Mouse (Mus musculus) hindbrain, embryonic 11.5 days (tissue): ENCODE measurements around the gene Pde1c. TPM values are rescaled to one million over a fixed set of nuclear protein-coding genes. Genes with fewer than 3 reads are reported as not detected.

Experiments
- ATAC-seq: fragments of 200-750 bp; cut with Nextera tagmentation; 2 replicates; pipeline ENCODE4 v1.8.0; 2017; ENCODE audit warnings: mild to moderate bottlenecking, moderate TSS enrichment, moderate library complexity; ENCODE audit not compliant: low FRiP score
- DNase-seq: peaks from one replicate; pipeline ENCODE4 v3.0.0-alpha.2; 2015; ENCODE audit warnings: low spot score
- H3K27ac ChIP-seq: fragments of 300-500 bp; sonication (generic); 2 replicates; pipeline ENCODE4 v1.5.1; 2014; ENCODE audit warnings: mild to moderate bottlenecking, low read depth, low read length
- H3K27me3 ChIP-seq: fragments of 300-500 bp; sonication (generic); 2 replicates; pipeline ENCODE4 v1.6.1; 2014; ENCODE audit warnings: mild to moderate bottlenecking, low read length, moderate library complexity, mixed read lengths; ENCODE audit not compliant: control insufficient read depth, insufficient read depth
- H3K36me3 ChIP-seq: fragments of 300-500 bp; sonication (generic); 2 replicates; pipeline ENCODE4 v1.6.1; 2014; ENCODE audit warnings: mild to moderate bottlenecking, low read length, moderate library complexity, mixed read lengths; ENCODE audit not compliant: control insufficient read depth, insufficient read depth
- H3K4me1 ChIP-seq: fragments of 300-500 bp; sonication (generic); replicated peaks from 2 replicates; pipeline ENCODE4 v1.6.1; 2014; ENCODE audit warnings: low read length, mixed read lengths; ENCODE audit not compliant: control insufficient read depth, insufficient read depth
- H3K4me2 ChIP-seq: fragments of 300-500 bp; sonication (generic); replicated peaks from 2 replicates; pipeline ENCODE4 v1.6.1; 2014; ENCODE audit warnings: mild to moderate bottlenecking, low read depth, low read length
- H3K4me3 ChIP-seq: fragments of 300-500 bp; sonication (generic); 2 replicates; pipeline ENCODE4 v1.5.1; 2014; ENCODE audit warnings: low read depth, low read length
- H3K9ac ChIP-seq: fragments of 300-500 bp; sonication (generic); 2 replicates; pipeline ENCODE4 v1.6.1; 2014; ENCODE audit warnings: low read depth, low read length
- H3K9me3 ChIP-seq: fragments of 300-500 bp; sonication (generic); 2 replicates; pipeline ENCODE4 v1.6.1; 2016; ENCODE audit warnings: low read length; ENCODE audit not compliant: control insufficient read depth
- WGBS: fragments of 180-500 bp; shearing (Covaris S2); extraction: QIAGEN DNeasy Blood & Tissue Kit; methylation state at CpG from one replicate; pipeline ENCODE4 v1.1.7; 2014; 5-methylcytosine and 5-hydroxymethylcytosine counted together
- polyA plus RNA-seq: library from polyadenylated mRNA; unstranded; fragments of >200 nt; fragmentation: Nextera tagmentation; extraction: Ambion mirVana; gene quantifications from 2 replicates; pipeline ENCODE4 v1.2.1, GENCODE M21; 2014

The Pde1c gene
- polyA plus RNA-seq, 1 experiment from 2014 or later = 6.0 TPM

DNA sequence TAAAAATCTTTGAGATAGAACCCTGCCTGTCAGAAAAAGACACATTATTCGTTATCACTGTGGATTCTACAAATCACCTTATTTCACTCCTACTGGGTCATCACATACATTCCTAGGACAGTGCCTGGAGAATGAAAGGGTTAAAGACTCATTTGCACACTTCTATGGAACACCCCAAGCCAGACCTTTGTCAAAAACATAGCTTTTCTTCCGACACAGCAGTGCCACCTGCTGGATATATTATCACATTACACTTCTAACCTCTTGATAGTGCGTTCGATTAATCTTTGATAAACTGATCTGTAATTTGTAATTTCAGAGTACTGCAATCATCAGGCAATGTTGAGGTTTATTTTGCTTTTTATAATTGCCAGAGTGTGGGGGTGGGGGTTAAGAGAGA, 519.8 kb downstream of the Pde1c start:
- no peaks in the 10 kb centered on the region for H3K36me3 ChIP-seq
- H3K27ac ChIP-seq = no peak overlapping the region
- H3K27me3 ChIP-seq = no peaks in the 10 kb centered on the region
- H3K4me3 ChIP-seq = no peak overlapping the region
- H3K4me2 ChIP-seq = no peak overlapping the region
- DNase-seq (peak; percentile 77), ATAC-seq (peak; percentile 59; the same call in 1 of the 2 replicates)
- H3K9me3 ChIP-seq = no peaks in the 10 kb centered on the region
- H3K4me1 ChIP-seq = no peaks in the 10 kb centered on the region
- WGBS = 31% methylated on average over 4 of the region's 4 CpGs
- no peak overlapping the region for H3K9ac ChIP-seq

DNA sequence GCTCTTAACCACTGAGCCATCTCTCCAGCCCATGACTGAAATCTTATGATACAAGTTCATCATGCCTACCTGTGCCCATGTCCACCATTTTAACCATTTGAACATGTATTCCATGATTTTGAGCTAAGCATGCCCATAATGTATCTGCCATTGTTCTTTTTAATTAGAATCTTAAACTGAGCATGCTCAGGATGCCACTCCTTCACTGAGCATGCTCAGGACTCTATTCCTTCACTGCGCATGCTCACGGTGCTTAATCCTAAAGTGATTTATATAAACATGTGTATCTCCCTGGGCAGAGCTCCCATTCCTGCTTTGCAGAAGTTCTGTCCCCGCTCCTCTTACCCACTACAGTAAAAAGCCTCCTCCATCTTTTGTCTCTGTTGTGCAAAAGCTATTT, 520.3 kb downstream of the Pde1c start:
- Histone ChIP-seq H3K9ac (no peak overlapping the region), H3K4me2 (no peak overlapping the region), H3K9me3 (no peaks in the 10 kb centered on the region), H3K4me3 (no peak overlapping the region), H3K4me1 (no peaks in the 10 kb centered on the region), H3K27ac (no peak overlapping the region), H3K36me3 (no peaks in the 10 kb centered on the region), H3K27me3 (no peaks in the 10 kb centered on the region)
- ATAC-seq (no peak), DNase-seq (no peak)
- 95% methylated on average over 3 of the region's 3 CpGs for WGBS

DNA sequence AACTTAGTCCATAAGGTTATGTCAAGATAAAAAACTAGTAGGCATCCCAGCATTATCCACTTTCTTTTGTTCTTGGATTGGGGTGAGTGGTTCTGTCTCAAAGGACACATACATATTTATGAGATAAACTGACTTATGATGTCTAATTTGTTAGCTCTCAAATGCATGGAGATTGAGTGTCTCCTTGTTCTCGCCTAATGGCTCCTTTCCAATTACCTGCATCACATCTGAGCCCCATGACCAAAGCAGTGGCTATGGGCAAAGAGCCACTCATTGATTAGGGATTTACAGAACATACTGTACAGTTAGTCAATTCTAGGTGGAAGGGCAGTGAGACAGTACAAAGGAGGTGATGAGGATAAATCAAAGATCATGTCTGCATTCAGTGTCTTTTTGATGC, 524.2 kb downstream of the Pde1c start:
- Histone ChIP-seq H3K9me3 (no peaks in the 10 kb centered on the region), H3K27ac (peak overlapping the region; percentile 10; the same call in 1 of the 2 replicates), H3K27me3 (no peaks in the 10 kb centered on the region), H3K4me1 (no peaks in the 10 kb centered on the region), H3K36me3 (no peaks in the 10 kb centered on the region), H3K9ac (no peak overlapping the region), H3K4me3 (no peak overlapping the region), H3K4me2 (no peak overlapping the region)
- DNase-seq (peak; percentile 35), ATAC-seq (peak; percentile 91)
- 44% methylated on average over 1 of the region's 1 CpGs for WGBS

DNA sequence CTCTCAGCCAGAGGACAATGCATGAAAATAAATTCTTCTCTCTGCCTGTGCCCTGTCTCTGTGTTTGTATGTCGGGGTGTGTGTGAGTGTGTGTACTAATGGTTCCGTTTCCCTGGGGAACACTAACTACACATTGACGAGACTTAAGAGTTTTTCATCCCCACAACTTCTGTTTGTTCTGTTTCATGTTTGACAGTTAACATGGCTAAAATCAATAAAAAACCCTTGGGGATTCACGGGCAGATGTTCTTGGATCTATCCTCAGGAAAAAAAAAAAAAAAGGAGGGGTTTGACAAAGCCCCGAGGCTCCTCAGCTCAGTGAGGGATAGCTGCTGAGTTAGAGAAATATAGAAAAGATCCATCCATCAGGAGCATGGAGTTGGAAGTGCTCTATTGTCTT, 524.6 kb downstream of the Pde1c start:
- Histone ChIP-seq H3K4me2 (no peak overlapping the region), H3K4me3 (no peak overlapping the region), H3K4me1 (no peaks in the 10 kb centered on the region), H3K27ac (peak overlapping the region; percentile 12; the same call in 1 of the 2 replicates), H3K27me3 (no peaks in the 10 kb centered on the region), H3K9me3 (no peaks in the 10 kb centered on the region), H3K9ac (no peak overlapping the region), H3K36me3 (no peaks in the 10 kb centered on the region)
- ATAC-seq (peak; percentile 79), DNase-seq (peak; percentile 45)
- 45% methylated on average over 5 of the region's 5 CpGs for WGBS

DNA sequence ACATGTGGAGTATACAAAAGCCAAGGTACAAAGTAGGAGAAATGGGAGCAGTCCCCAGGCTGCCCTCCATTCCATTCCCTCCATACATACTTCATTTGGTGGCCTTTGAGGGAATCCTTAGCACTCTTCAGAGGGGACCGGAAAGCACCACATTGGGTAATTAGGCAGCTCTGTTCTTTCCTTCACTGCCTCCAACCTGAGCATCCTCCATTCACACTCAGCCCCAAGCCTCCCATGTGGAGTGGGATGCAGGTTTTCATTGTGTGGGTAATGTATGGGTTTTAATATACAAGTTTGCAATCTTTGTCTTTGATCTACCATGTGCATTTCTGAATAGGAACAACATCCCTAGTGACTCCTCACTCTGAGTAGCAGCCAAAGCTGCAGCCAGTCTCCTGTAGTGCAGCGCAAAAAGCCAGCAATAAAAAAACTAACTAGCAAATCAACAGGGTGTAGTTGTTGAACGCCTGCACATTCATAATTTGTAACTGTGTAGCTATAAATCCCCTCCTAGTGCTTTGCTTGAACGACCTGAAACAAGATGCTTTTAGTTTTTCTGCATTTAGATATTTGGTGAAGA, 529.3 kb downstream of the Pde1c start:
- H3K27ac ChIP-seq = no peak overlapping the region
- no peaks in the 10 kb centered on the region for H3K9me3 ChIP-seq
- no peak overlapping the region for H3K9ac ChIP-seq
- H3K4me1 ChIP-seq = no peaks in the 10 kb centered on the region
- no peak for DNase-seq
- no peak for ATAC-seq
- H3K4me2 ChIP-seq = no peak overlapping the region
- 79% methylated on average over 4 of the region's 4 CpGs for WGBS
- no peaks in the 10 kb centered on the region for H3K36me3 ChIP-seq
- no peaks in the 10 kb centered on the region for H3K27me3 ChIP-seq
- H3K4me3 ChIP-seq = no peak overlapping the region

DNA sequence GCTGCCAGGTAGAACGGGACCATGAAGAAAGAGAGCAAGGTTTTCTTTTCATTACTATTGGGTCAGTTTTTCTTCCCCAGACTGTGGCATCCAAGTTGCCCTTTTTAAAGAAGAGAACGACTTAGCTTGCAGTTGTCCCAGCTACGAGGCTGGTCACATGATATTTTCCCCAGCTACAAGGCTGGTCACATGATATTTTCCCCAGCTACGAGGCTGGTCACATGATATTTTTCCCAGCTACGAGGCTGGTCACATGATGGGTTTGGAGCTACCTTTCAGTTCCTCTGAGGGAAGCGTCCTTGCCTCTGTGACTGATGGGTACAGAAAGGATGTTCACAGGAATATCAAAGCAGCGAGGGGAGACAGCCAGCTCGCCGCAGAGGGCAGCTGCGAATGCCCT, 533.8 kb downstream of the Pde1c start:
- no peak overlapping the region for H3K9ac ChIP-seq
- no peaks in the 10 kb centered on the region for H3K4me1 ChIP-seq
- H3K9me3 ChIP-seq = no peaks in the 10 kb centered on the region
- no peak for DNase-seq
- no peak overlapping the region for H3K4me2 ChIP-seq
- H3K36me3 ChIP-seq = no peaks in the 10 kb centered on the region
- H3K27me3 ChIP-seq = no peaks in the 10 kb centered on the region
- H3K4me3 ChIP-seq = no peak overlapping the region
- WGBS = 82% methylated on average over 10 of the region's 10 CpGs
- no peak overlapping the region for H3K27ac ChIP-seq
- no peak for ATAC-seq

DNA sequence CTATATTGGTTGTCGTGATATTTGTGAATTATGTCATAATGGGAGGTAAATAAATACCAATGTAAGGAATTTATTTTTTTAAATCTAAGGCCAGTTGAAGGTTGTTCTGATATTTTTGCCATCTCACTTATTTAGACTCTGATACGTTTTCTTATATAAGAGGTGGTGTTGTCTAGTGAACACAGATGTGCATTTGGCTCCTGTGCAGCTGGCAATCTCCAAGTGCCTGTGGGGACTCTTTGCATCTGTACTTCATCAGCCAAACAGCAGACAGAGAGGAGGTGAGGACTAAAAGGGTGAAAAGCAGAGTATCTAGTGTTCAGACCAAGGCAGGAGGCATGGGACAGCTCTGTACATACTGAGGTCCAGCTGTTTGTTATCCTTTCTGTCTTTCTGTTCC, 536.7 kb downstream of the Pde1c start:
- Histone ChIP-seq H3K27ac (no peak overlapping the region), H3K36me3 (no peaks in the 10 kb centered on the region), H3K4me3 (no peak overlapping the region), H3K27me3 (no peaks in the 10 kb centered on the region), H3K4me1 (no peaks in the 10 kb centered on the region), H3K9me3 (no peaks in the 10 kb centered on the region), H3K9ac (no peak overlapping the region), H3K4me2 (no peak overlapping the region)
- 73% methylated on average over 2 of the region's 2 CpGs for WGBS
- ATAC-seq (no peak), DNase-seq (no peak)

DNA sequence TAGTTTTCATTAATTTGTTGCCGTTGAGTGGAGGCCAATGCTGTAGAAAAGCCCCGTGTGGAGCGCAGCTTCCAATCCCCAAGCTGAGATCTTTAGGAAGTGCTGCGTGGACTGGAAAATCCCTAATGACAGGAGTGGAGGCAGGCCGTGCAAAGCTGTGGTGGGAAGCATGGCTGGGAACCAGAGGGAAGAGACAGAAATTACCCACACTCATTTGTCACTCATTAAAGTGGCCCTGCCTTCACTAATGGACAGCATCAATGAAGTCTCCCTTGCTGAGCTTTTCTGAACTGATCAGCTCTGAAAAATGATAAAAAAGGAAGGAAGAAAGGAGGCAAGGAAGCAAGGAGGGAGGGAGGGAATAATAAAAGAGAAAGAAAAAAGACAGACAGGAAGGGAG, 538.9 kb downstream of the Pde1c start:
- Histone ChIP-seq H3K4me3 (no peak overlapping the region), H3K27ac (no peak overlapping the region), H3K4me1 (no peaks in the 10 kb centered on the region), H3K9ac (no peak overlapping the region), H3K36me3 (no peaks in the 10 kb centered on the region), H3K4me2 (no peak overlapping the region), H3K9me3 (no peaks in the 10 kb centered on the region), H3K27me3 (no peaks in the 10 kb centered on the region)
- no peak for DNase-seq
- no peak for ATAC-seq
- 52% methylated on average over 5 of the region's 5 CpGs for WGBS

DNA sequence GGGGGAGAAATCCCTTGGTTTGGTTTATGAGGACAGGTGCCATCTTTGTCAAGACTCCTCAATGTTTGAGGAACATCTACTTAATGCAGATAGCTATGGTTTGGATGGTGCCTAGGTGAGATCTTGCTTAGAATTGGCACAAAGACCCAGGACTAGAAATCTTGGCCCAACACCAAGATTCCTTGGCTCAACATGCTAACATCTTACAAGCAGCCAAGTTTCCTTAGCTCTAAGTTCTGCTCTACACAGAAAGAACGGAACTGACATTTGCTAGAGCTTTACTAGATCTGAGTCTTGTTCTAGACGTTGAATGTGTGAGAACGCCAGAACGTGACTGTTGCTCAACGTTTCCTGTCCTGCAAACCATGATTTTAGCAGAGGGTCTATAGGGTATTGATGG, 540.9 kb downstream of the Pde1c start:
- no peaks in the 10 kb centered on the region for H3K9me3 ChIP-seq
- DNase-seq = no peak
- no peaks in the 10 kb centered on the region for H3K36me3 ChIP-seq
- no peak overlapping the region for H3K4me3 ChIP-seq
- H3K9ac ChIP-seq = no peak overlapping the region
- H3K27me3 ChIP-seq = no peaks in the 10 kb centered on the region
- no peaks in the 10 kb centered on the region for H3K4me1 ChIP-seq
- 93% methylated on average over 5 of the region's 5 CpGs for WGBS
- H3K27ac ChIP-seq = no peak overlapping the region
- ATAC-seq = no peak
- H3K4me2 ChIP-seq = no peak overlapping the region
